Mouse (Mus musculus): ENCODE measurements around the gene Znhit2.

DNA sequence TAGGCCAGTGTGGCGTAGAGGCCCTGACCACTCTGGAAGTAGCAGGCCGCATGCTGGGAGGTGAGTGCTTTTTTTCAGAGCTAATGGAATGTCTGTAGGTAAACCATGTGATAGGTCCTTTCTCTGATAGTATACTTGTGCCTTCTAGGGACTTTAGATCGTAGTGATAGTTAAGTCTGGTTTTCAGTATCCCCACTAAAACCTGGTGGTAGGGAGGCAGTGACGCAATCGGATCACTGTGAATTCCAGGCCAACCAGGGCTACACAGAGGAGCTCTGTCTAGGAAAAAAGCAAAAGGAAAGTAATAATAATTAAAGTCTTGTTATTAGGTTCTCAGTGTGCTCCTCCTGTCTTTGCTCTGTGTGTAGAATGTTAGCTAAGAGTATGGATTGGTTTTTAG, 2.5 kb upstream of the Znhit2 start:
- no peak for TF ChIP-seq CTCF (IDR thresholded peaks at IDR 0.05)
- no peak for TF ChIP-seq EP300 (IDR thresholded peaks at IDR 0.05)

Data from lung, postnatal 0 days (tissue).